Mouse (Mus musculus): Measurements from ENCODE around the gene Klrb1c.
"Not testable (repeated sequence)": the region's sequence is repeated elsewhere in the genome, so short reads cannot be mapped to it uniquely, and the experiment has no call there.

- not testable (repeated sequence) for TF ChIP-seq CTCF (IDR thresholded peaks at IDR 0.05; ENCODE audit: control insufficient read depth, insufficient read depth, low read length); POLR2A (IDR thresholded peaks at IDR 0.05; ENCODE audit: borderline replicate concordance, control insufficient read depth, low read depth, low read length)
Observed at GRCm38 (mm10) chr6:128762892-128763670, 25.9 kb downstream of the Klrb1c start.
